Mouse (Mus musculus) WW6 (cell line): ENCODE data around the gene Klhl35.

Experiments used
- DNase-seq: peaks from one replicate; pipeline ENCODE4 v3.0.0-alpha.2; 2013; ENCODE audit warnings: low read depth, low spot score

The Klhl35 gene

DNA sequence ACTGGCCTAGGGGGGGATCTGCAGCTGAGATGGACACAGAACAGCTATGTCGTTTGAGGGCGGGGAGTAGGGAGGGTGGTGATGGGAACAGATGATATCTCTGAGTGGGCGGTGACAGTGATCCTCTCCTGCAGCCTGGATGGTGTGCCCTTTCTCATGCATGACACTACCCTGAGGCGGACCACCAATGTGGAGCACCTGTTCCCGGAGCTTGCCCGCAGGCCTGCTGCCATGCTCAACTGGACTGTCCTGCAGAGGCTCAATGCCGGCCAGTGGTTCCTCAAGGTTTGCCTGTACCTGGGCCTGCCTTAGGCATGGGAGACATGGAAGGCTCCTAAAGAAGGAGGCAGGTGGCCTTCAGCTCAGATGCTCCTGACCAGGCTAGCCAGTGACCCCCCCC is 12.9 kb upstream of the Klhl35 start:
- DNase-seq, result no peak

GRCm38 (mm10) chr7:99454044-99454443 is 11.8 kb upstream of the Klhl35 start:
- DNase-seq, result no peak

DNA sequence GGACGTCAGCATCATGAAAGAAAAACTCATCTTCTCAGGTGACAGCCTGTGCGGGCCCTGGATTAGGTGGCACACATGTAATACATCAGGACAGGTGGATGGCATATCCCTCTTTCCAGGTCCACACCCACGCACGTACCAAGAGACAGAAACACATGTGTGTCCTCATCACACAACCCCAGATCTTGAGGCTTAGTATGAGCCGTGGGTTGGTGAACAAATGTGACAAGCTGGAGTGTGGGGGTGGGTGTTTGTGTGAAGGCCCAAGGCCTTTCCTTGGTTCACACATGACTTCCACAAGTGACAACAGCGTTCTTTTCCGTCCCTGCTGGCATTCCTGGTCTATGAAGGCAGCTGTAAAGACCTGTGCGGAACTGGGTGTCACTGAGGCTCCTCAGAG is 7.0 kb upstream of the Klhl35 start:
- no peak for DNase-seq

DNA sequence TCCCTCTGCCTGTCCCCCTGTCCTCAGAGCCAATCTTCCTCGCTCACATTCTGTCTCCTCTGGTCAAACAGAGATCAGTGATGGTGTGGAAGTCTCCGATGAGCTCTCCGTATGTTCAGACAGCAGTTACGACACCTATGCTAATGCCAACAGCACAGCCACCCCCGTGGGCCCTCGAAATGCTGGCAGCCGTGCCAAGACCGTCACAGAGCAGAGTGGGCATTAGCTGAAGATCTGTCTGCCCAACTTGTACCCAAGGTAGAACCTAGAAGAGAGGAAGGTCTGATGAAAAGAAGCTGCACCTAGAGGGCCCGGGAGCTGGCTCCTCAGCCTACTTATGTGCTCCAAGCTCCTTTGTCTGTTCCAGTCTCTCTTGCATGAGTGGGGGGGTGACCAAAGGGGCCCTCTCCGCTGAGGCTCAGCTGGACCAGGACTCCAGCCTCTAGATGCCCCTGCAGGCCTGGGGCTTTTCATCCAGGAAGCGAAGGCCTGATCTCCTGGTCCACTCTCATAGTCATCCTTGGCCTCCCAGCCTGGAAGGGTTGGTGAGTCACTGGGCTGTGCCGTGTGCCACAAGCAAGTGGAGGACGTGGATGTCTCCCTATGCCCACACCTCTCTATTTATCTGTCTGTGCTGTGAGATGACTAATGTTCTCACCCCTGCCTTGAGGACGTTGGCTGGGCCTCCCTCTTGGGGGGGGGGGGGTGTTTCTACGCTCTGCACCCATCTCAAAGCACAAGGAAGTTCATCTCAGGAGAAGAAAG is 5.7 kb upstream of the Klhl35 start:
- DNase-seq, result no peak

DNA sequence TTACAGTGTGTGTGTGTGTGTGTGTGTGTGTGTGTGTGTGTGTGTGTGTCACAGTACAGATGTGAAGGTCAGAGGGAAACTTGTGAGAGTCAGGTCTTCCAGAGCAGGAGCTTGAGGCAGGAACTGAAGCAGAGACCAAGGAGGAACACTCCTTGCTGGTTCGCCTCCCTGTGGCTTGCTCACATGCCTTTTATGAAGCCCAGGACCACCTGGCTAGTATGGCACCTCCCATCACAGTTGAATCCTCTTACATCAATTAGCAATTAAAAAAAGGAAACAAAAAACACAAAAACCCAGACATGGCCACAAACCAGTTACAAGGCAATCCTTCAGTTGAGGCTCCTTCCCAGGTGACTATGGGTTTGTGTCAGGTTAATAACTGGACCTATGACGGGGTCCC is 2.7 kb upstream of the Klhl35 start:
- no peak for DNase-seq

DNA sequence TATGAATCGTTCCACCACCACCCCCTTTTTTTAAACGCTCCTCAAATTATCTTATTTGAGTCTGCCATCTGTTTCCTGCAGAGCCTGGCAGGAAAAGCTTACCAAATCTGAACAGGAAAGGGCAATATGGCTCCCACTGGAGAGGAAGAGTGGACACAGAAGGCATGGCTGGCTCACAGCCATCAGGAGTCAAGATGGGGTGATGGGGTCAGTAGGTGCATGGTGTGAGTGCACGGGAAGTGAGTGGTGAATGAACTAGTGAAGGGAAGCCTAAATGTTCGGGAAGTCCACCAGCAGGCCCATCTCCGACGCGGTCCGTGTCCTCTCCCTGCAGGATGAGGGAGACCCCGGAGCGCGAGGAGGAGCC is 2.1 kb downstream of the Klhl35 start:
- DNase-seq, result no peak

DNA sequence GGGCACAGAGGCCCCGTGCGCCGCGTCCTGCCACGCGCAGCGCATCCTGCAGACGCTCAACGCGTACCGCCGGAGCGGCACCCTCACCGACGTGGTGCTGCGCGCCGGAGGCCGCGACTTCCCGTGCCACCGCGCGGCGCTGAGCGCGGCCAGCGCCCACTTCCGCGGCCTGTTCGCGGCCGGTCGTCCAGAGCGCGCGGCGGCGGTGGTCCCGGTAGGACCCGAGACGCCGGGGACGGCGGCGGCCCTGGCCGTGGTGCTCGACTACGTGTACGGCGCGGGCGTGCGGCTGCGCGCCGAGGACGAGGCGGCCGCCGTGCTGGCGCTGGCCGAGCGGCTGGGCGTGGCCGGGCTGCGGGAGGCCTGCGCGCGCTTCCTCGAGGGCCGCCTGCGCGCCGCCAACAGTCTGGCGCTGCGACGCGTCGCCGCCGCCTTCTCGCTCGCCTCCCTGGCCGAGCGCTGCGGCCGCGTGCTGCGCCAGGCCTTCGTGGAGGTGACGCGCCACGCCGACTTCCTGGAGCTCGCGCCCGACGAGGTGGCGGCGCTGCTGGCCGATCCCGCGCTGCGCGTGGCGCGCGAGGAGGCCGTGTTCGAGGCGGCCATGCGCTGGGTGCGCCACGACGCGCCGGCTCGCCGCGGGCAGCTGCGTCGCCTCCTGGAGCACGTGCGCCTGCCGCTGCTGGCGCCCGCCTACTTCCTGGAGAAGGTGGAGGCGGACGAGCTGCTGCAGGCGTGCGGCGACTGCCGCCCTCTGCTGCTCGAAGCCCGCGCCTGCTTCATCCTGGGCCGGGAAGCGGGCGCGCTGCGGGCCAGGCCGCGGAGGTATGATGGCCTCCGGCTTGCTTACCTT is 2.7 kb downstream of the Klhl35 start:
- DNase-seq, result no peak

GRCm38 (mm10) chr7:99469680-99470405 is 4.0 kb downstream of the Klhl35 start:
- DNase-seq, result no peak

- DNase-seq, result no peak
Observed at GRCm38 (mm10) chr7:99471578-99471977, 5.8 kb downstream of the Klhl35 start.

DNA sequence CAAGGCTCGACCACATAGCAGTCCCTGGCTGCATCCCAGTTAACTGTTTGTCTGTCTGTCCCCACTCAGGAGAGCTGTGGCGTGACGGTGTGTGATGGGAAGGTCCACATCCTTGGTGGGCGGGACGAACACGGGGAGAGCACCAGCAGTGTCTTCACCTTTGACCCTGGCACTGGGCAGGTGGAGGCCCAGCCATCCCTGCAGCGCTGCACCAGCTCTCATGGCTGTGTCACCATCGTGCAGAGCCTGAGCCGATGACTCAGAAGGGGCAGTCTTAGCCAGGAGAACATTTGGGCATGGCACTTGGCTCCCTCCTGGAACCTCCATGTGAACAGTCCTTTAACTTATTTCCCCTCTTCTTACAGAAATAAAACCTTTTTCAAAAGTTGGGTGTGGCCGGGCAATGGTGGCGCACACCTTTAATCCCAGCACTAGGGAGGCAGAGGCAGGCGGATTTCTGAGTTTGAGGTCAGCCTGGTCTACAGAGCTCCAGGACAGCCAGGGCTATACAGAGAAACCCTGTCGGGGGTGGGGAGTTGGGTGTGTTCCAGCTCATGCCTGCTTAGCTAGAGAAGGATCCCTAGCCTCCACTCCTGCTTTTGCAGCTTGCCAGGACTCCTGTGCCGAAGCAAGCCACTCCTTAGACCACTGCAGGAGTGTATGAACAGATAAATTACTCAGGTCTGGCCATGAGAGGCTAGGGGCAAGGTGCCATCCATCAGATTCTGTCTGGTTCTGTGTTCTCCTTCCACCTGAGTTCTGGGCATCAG is 8.0 kb downstream of the Klhl35 start:
- no peak for DNase-seq

DNA sequence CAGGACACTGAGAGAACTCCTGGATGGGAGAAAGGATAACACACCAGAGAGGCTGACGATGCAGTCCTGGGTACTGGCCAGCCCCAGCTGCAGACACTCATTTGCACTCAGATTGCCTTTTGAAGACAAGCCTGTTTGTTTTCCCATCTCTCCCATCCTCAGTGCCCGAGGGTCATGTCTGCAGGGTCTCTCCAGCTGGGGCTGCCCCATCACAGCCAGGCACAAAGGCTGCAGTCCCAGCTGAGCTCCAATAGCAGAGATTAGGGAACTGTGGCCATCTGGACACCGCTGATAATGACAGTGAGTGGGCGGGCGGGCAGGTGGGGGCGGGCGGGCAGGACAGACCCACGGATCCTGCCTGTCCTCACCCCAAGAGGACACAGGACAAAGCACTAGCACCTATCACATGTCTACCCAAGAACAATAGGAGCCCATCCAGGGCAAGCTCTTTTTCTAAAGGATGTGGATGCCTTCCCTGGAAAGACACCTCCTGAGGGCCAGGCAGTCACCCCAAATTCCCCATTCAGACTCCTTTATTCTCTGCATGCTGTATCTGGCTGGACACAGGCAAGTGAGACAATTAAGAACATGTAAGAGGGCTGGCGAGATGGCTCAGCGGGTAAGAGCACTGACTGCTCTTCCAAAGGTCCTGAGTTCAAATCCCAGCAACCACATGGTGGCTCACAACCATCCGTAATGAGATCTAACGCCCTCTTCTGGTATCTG is 9.2 kb downstream of the Klhl35 start:
- DNase-seq, result no peak

- no peak for DNase-seq
Observed at GRCm38 (mm10) chr7:99475562-99475911, 9.7 kb downstream of the Klhl35 start.

DNA sequence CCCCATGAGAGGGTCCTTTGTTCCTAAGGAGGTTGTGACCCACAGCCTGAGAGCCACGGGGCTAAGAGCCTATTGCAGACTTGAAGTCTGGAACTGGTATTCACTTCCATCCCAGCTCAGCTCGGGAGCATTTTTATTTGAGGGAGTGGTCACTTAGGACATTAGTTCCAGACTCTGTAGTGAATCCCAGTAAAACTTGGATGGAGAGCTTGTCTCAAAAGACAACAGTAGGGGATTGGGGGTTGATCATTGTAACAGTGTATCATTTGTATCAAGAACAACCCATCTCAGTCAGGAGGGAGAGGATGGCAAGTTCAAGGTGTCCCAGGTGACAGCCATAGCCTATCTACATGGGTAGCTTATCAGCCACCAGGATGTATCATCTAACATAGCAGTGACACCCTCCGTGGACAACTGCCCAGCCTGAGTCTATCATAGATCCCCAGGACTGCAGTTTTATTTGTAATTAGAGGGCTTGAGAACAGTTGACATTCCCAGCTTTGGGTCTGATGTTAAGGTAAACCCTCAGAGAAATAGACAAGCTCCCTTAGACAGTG is 10.8 kb downstream of the Klhl35 start:
- DNase-seq, result no peak

DNA sequence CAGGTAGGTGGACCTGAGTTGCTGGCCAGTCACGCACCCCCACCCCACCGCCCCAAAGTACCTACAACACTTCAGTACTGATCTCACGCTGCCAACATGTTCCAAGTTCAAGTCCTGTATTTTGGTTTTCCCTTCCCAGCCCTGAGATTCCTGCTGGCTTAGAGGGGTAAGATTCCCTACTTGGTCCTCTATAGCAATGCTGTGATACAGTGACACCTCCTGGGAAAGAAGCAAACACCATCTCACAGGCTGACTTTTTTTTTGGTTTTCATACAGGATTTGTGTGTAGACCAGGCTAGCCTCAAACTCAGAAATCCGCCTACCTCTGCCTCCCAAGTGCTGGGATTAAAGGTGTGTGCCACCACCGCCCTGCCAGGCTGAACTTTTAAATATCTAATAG is 11.4 kb downstream of the Klhl35 start:
- no peak for DNase-seq

GRCm38 (mm10) chr7:99482637-99483036 is 16.8 kb downstream of the Klhl35 start:
- no peak for DNase-seq

DNA sequence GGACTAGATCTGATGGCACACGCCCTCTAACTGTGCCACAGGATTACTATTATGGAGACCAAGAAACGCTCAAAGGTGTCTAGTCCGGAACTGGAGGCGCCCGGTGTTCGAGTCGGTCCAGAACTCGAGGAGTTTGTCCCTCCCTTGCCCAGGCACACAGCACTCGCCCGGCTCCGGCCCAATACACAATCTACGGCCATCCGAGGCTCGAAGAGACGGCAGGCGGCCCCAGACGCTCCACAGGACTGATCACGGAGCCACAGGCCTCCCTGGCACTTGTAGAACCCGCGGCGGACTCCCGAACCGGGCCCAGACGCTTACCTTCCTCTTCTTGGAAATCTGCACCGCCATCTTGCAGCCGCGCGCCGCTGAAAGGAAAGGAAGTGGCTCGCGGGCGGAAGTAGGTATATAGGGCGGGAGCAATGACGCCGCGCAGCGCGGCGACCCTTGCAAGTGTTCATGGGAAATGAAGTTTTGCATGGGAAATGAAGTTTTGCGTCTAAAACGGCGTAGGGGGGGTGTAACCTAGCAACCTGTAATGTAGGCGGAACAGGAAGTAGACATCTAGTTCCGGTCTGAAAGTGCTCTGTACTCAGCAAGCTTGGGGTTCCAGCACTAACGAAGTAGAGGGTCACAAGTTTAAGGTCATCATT is 17.6 kb downstream of the Klhl35 start, which contains the start of gene Rps3:
Gene Rps3 (minus strand): TSS at position 468 of the 653 bp plus-strand sequence.
- peak; percentile 87 for DNase-seq

DNA sequence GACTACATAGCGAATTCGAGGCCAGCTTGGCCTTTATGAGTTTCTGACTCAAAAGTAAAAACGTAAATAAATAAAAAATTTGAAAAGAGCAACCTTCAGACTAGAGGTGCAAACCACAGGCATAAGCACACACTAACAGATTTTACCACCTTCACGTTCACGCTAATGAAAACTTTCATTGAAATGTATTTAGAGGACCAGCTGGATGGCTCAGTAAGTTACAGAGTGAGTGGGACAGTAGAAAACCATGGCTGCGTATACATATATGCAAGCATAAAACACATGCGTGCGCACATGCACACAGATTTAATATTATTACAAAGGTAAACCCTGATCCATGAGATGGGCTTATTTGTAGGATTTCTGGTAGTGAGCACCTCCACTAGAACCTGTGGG is 18.1 kb downstream of the Klhl35 start:
- no peak for DNase-seq

GRCm38 (mm10) chr7:99484679-99485078 is 18.9 kb downstream of the Klhl35 start:
- DNase-seq, result no peak

DNA sequence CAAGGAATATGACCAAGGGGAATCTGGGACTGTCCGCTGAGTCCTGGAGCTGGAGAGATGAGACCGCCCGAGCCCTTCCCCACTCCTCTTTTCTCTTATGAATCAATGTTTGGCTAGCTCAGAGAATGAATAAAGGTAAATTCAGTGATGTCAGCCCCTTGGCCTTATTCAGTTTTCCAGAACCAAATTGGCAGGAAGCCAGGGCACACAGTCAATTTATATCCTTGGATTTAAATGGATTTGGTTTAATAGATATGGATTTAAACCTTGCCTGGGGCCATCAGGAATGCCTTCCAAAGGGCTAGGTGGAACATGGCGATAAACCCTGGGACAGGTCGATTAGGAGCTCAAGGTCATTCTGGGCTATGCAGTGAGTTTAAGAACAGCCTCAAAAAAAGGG is 23.9 kb downstream of the Klhl35 start:
- no peak for DNase-seq

GRCm38 (mm10) chr7:99499128-99499527 is 33.3 kb downstream of the Klhl35 start:
- no peak for DNase-seq
